Comparison of ENCODE assay signal across 9 mouse cellular contexts in the genomic region with DNA sequence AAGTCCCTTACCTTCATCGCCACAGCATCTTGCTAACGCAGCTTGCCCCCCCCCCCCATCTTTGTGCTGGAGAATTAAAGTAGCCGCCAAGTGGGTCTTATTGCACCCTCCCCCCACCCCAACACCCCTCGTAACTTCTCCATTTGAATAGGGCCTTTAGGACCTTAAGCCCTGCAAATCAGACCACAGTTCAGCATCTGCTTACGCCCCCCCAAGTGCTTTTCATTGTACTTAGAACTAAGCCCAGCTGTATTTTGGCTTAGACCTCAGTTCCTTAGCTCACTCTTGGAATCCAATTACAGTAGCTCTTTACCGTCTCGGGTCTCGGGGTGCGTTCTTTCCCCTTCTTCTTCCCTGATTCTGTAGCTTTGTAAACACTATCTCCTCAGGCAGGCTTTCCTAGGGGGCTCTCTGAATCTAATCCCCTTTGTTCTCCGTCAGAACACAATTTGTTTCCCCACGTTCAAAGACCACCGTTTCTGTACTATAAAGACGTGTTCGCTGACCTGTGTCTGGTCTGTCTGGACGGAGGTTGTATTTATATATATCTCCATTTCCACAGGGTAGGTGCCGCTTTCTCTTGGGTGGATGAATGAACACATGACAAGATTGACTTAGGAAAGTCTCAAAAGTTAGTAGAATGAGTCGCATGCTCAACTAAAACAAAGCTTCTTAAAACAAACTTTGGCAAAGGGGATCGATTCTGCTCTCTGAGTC.
A peak's percentile ranks its signal among the peaks of the same experiment; 100 is the strongest.
DNase-seq lines count a peak whose midpoint lies in the region; ATAC-seq and TF ChIP-seq lines count a peak whose summit lies in the region.
"Had no signal": no experiment of that assay in that cellular context is flagged by ENCODE, and none has a peak within 500 bp of the region (broad histone marks: within the 10 kb centered on the region; RNA-seq: fewer than 3 reads in every experiment).

No protein-coding gene starts in this region.

- DNase-seq in gastrocnemius, adult 2 months = no peak
- DNase-seq in gastrocnemius, postnatal 4 days (ENCODE audit: low spot score in 2 of 2) = no peak
- DNase-seq in liver, postnatal 0 days = no peak
- no peak for DNase-seq in yolk sac, embryonic 10.5 days (ENCODE audit: low spot score)
- DNase-seq in gastrocnemius, postnatal 10 days = no peak
- no peak for DNase-seq in right cerebral cortex, postnatal 10 days (ENCODE audit: low spot score in 2 of 2)
- DNase-seq: cerebellum, postnatal 36 days had no signal

- H3K9me3 ChIP-seq in E14TG2a.4 (ENCODE audit: low read length) = peaks cover 9% of the 10 kb centered on the region
- H3K9me3 ChIP-seq in forebrain, embryonic 16.5 days (ENCODE audit: control insufficient read depth, low read length) = no peaks in the 10 kb centered on the region
- H3K9me3 ChIP-seq in liver, postnatal 0 days (ENCODE audit: low read length) = no peaks in the 10 kb centered on the region

- no peak overlapping the region for H3K9ac ChIP-seq in forebrain, embryonic 16.5 days (replicated peaks; ENCODE audit: low read depth, low read length)
- no peak overlapping the region for H3K9ac ChIP-seq in liver, postnatal 0 days (replicated peaks)

- peak; percentile 23; the same call in 1 of the 2 replicates for ATAC-seq in forebrain, embryonic 16.5 days
- ATAC-seq in liver, postnatal 0 days = no peak

- peak overlapping the region; percentile 26; the same call in 1 of the 2 replicates for H3K4me3 ChIP-seq in gastrocnemius, adult 2 months
- peak overlapping the region; percentile 29; the same call in 1 of the 2 replicates for H3K4me3 ChIP-seq in E14TG2a.4 (replicated peaks; ENCODE audit: low read length)
- peak overlapping the region; percentile 26 for H3K4me3 ChIP-seq in forebrain, embryonic 16.5 days (replicated peaks; ENCODE audit: low read length)
- no peak overlapping the region for H3K4me3 ChIP-seq in liver, postnatal 0 days (ENCODE audit: low read depth, low read length)

- TF ChIP-seq EP300 in liver, postnatal 0 days (IDR thresholded peaks at IDR 0.05; ENCODE audit: low read depth) = no peak

- peaks cover 27% of the 10 kb centered on the region for H3K4me1 ChIP-seq in E14TG2a.4 (replicated peaks; ENCODE audit: low read depth, low read length)
- peaks cover 6% of the 10 kb centered on the region; the same call in 1 of the 2 replicates for H3K4me1 ChIP-seq in forebrain, embryonic 16.5 days (replicated peaks; ENCODE audit: control insufficient read depth, insufficient read depth, low read length)
- H3K4me1 ChIP-seq in liver, postnatal 0 days (ENCODE audit: insufficient read depth) = peaks cover 7% of the 10 kb centered on the region

- no peaks in the 10 kb centered on the region for H3K36me3 ChIP-seq in E14TG2a.4 (ENCODE audit: insufficient read depth, low read length)
- no peaks in the 10 kb centered on the region for H3K36me3 ChIP-seq in forebrain, embryonic 16.5 days (ENCODE audit: control insufficient read depth, insufficient read depth)
- H3K36me3 ChIP-seq in liver, postnatal 0 days (replicated peaks; ENCODE audit: insufficient read depth, low read length) = no peaks in the 10 kb centered on the region

- peak overlapping the region; percentile 52 for H3K4me2 ChIP-seq in forebrain, embryonic 16.5 days (ENCODE audit: low read length)
- peak overlapping the region; percentile 44; the same call in 1 of the 2 replicates for H3K4me2 ChIP-seq in liver, postnatal 0 days (ENCODE audit: low read depth, low read length)

- no peak overlapping the region for H3K27ac ChIP-seq in gastrocnemius, adult 2 months
- H3K27ac ChIP-seq in forebrain, embryonic 16.5 days (ENCODE audit: low read length) = no peak overlapping the region
- no peak overlapping the region for H3K27ac ChIP-seq in liver, postnatal 0 days (ENCODE audit: low read depth)

- no peak for TF ChIP-seq CTCF in gastrocnemius, adult 2 months (IDR thresholded peaks at IDR 0.05)
- no peak for TF ChIP-seq CTCF in E14TG2a.4 (conservative IDR thresholded peaks at IDR 0.05; ENCODE audit: low read length)
- no peak for TF ChIP-seq CTCF in liver, postnatal 0 days (IDR thresholded peaks at IDR 0.05; ENCODE audit: low read depth)

- WGBS in forebrain, embryonic 16.5 days = 2% methylated on average over 18 of the region's 18 CpGs
- WGBS in liver, postnatal 0 days (ENCODE audit: insufficient replicate concordance) = 38% methylated on average over 17 of the region's 18 CpGs

- no peaks in the 10 kb centered on the region for H3K27me3 ChIP-seq in E14TG2a.4 (ENCODE audit: insufficient read depth, low read length)
- no peaks in the 10 kb centered on the region; the same call in 1 of the 2 replicates for H3K27me3 ChIP-seq in forebrain, embryonic 16.5 days (replicated peaks; ENCODE audit: control insufficient read depth, insufficient read depth, low read length)
- H3K27me3 ChIP-seq in liver, postnatal 0 days (ENCODE audit: insufficient read depth, low read length) = no peaks in the 10 kb centered on the region

- intact Hi-C loops in gastrocnemius, adult 2 months (cut with DNase I) = no loop called here
